Mouse (Mus musculus) cerebellum, adult 2 months (tissue): ENCODE results near the gene 4931428F04Rik.

Source experiments
- CTCF ChIP-seq: fragments of 200-500 bp; IDR thresholded peaks from 2 replicates; pipeline ENCODE4 v1.5.1; 2011; ENCODE audit warnings: low read depth, mild to moderate bottlenecking, control low read depth, low read length, moderate library complexity, borderline replicate concordance; ENCODE audit not compliant: insufficient read depth
- POLR2A ChIP-seq: fragments of 200-500 bp; IDR thresholded peaks from 2 replicates; pipeline ENCODE4 v1.6.1; 2011; ENCODE audit warnings: low read length, control low read depth, borderline replicate concordance; ENCODE audit not compliant: insufficient read depth

- no peak for TF ChIP-seq POLR2A
- TF ChIP-seq CTCF = no peak
These were observed 54.5 kb downstream of the 4931428F04Rik start for GRCm38 (mm10) chr8:105235206-105235605.
